Mouse (Mus musculus) ES-E14 (cell line): ENCODE data around the gene Rpl13. TPM values are rescaled to one million over a fixed set of nuclear protein-coding genes. Genes with fewer than 3 reads are reported as not detected.

Experiments used
- DNase-seq: peaks from one replicate; pipeline ENCODE4 v3.0.0-alpha.2; 2013; ENCODE audit warnings: low read depth, low spot score
- H3K27ac ChIP-seq: 2 replicates; pipeline ENCODE4 v1.5.1; 2012; ENCODE audit warnings: low read depth, mild to moderate bottlenecking, low read length, moderate library complexity, mixed read lengths; ENCODE audit not compliant: poor library complexity, insufficient read depth, severe bottlenecking
- H3K36me3 ChIP-seq: 2 replicates; pipeline ENCODE4 v1.6.1; 2012; ENCODE audit warnings: mild to moderate bottlenecking, low read length, moderate library complexity, mixed read lengths; ENCODE audit not compliant: control insufficient read depth, poor library complexity, insufficient read depth, severe bottlenecking
- H3K4me1 ChIP-seq, 2 experiments: fragments of 150-350 bp in 1 of 2; sonication (generic) in 1 of 2; 2 replicates each; pipeline ENCODE4 v1.6.1; 2012; ENCODE audit warnings: low read length in 2 of 2, mild to moderate bottlenecking in 1 of 2, mixed read lengths in 1 of 2; ENCODE audit not compliant: control insufficient read depth in 2 of 2, insufficient read depth in 2 of 2, poor library complexity in 1 of 2
- H3K4me3 ChIP-seq, 2 experiments: fragments of 150-350 bp in 1 of 2; sonication (generic) in 1 of 2; 2 replicates each; pipeline ENCODE4 v1.5.1; 2012; ENCODE audit warnings: low read length in 2 of 2, low read depth in 1 of 2, mild to moderate bottlenecking in 1 of 2, mixed read lengths in 1 of 2; ENCODE audit not compliant: insufficient read depth in 1 of 2, poor library complexity in 1 of 2, severe bottlenecking in 1 of 2
- H3K9ac ChIP-seq: 2 replicates; pipeline ENCODE4 v1.6.1; 2012; ENCODE audit warnings: low read depth, mild to moderate bottlenecking, low read length, mixed read lengths; ENCODE audit not compliant: poor library complexity, insufficient read depth, severe bottlenecking
- H3K9me3 ChIP-seq: fragments of 150-350 bp; sonication (generic); 2 replicates; pipeline ENCODE4 v1.6.1; 2012; ENCODE audit warnings: low read depth, mild to moderate bottlenecking, low read length; ENCODE audit not compliant: control insufficient read depth, insufficient read depth
- CHD2 ChIP-seq: IDR thresholded peaks from 2 replicates; pipeline ENCODE4 v1.6.1; 2014; ENCODE audit warnings: mild to moderate bottlenecking, low read depth, low read length, inconsistent platforms
- HCFC1 ChIP-seq: IDR thresholded peaks from 2 replicates; pipeline ENCODE4 v1.6.1; 2012; ENCODE audit warnings: low read length, inconsistent platforms, borderline replicate concordance; ENCODE audit not compliant: insufficient read depth
- MAFK ChIP-seq: IDR thresholded peaks from 2 replicates; pipeline ENCODE4 v1.6.1; 2014; ENCODE audit warnings: mild to moderate bottlenecking, low read depth, low read length, inconsistent platforms; ENCODE audit not compliant: insufficient read depth
- ZC3H11A ChIP-seq: IDR thresholded peaks from 2 replicates; pipeline ENCODE4 v1.6.1; 2012; ENCODE audit warnings: low read depth, mild to moderate bottlenecking, inconsistent platforms, low read length, borderline replicate concordance
- ZNF384 ChIP-seq: IDR thresholded peaks from 2 replicates; pipeline ENCODE4 v1.6.1; 2012; ENCODE audit warnings: low read depth, low read length, inconsistent platforms
- in situ Hi-C, 2 experiments: fragments of 600-800 bp; cut with MboI; formaldehyde crosslinking; loops; one replicate each; pipeline ENCODE4 v1.15.1; 2025; ENCODE audit warnings: low sequenced_read_pairs in 2 of 2, inconsistent platforms in 1 of 2; ENCODE audit not compliant: unreplicated experiment in 2 of 2
- total RNA-seq: library from RNA; depleted of rRNA; stranded (reverse); fragments of 300-350 nt; gene quantifications from 2 replicates; pipeline ENCODE4 v1.2.3, GENCODE M21; 2012

The Rpl13 gene
- total RNA-seq, 1 experiment, result 2,912 TPM

- peak overlapping the region; percentile 30 to 41; a peak in 2 of 4 replicates for H3K4me3 ChIP-seq
- in situ Hi-C loops, result no loop called here
- no peak for DNase-seq
These were observed 24.2 kb downstream of the Rpl13 start for GRCm38 (mm10) chr8:123126193-123126816.

GRCm38 (mm10) chr8:123131041-123131440 is 28.9 kb downstream of the Rpl13 start:
- peaks cover under 1 to 4% of the 10 kb centered on the region in 2 experiments; a peak in 1 of 4 replicates for H3K4me1 ChIP-seq
- H3K36me3 ChIP-seq, result no peaks in the 10 kb centered on the region
- no peak overlapping the region for H3K9ac ChIP-seq
- TF ChIP-seq MAFK (no peak), CHD2 (no peak), ZNF384 (no peak), HCFC1 (no peak), ZC3H11A (no peak)
- no peak overlapping the region for H3K27ac ChIP-seq
- DNase-seq, result no peak
- in situ Hi-C loops, result no loop called here
- H3K4me3 ChIP-seq, result no peak overlapping the region
- no peaks in the 10 kb centered on the region for H3K9me3 ChIP-seq

More at GRCm38 (mm10) chr8:123126193-123126816, 24.2 kb downstream of the Rpl13 start:
- no peaks in the 10 kb centered on the region for H3K36me3 ChIP-seq
- H3K9ac ChIP-seq, result no peak overlapping the region
- no peaks in the 10 kb centered on the region for H3K9me3 ChIP-seq
- peaks cover 2 to 6% of the 10 kb centered on the region in 2 experiments; a peak in 1 of 4 replicates for H3K4me1 ChIP-seq
- no peak overlapping the region for H3K27ac ChIP-seq
- TF ChIP-seq MAFK (no peak), ZC3H11A (no peak), ZNF384 (no peak), HCFC1 (no peak), CHD2 (no peak)

GRCm38 (mm10) chr8:123132953-123133352 is 30.8 kb downstream of the Rpl13 start:
- Histone ChIP-seq H3K4me1 (no peaks in the 10 kb centered on the region), H3K9me3 (no peaks in the 10 kb centered on the region), H3K27ac (no peak overlapping the region), H3K9ac (no peak overlapping the region), H3K4me3 (no peak overlapping the region), H3K36me3 (no peaks in the 10 kb centered on the region)
- in situ Hi-C loops, result no loop called here
- TF ChIP-seq ZNF384 (no peak), ZC3H11A (no peak), HCFC1 (no peak), CHD2 (no peak), MAFK (no peak)
- no peak for DNase-seq

GRCm38 (mm10) chr8:123134149-123134713 is 32.1 kb downstream of the Rpl13 start:
- no peak for DNase-seq
- H3K36me3 ChIP-seq, result no peaks in the 10 kb centered on the region
- no peak overlapping the region for H3K27ac ChIP-seq

More at GRCm38 (mm10) chr8:123134149-123134713, 32.1 kb downstream of the Rpl13 start:
- in situ Hi-C loops, result no loop called here
- Histone ChIP-seq H3K4me3 (no peak overlapping the region), H3K4me1 (no peaks in the 10 kb centered on the region), H3K9ac (no peak overlapping the region), H3K9me3 (no peaks in the 10 kb centered on the region)
- TF ChIP-seq MAFK, result no peak
- no peak for TF ChIP-seq ZC3H11A
- no peak for TF ChIP-seq ZNF384
